Mouse (Mus musculus) lung, adult 18-20 months (tissue): ENCODE measurements at regions not wholly inside any gene's neighbourhood (a gene's known extent, or its start where the extent isn't known, plus 50 kb on each side); places are given as distances from the start of the nearest gene placed in this dataset.

Experiments
- DNase-seq, 2 experiments: peaks; one replicate each; pipeline ENCODE4 v3.0.0; 2022; ENCODE audit warnings: mixed read lengths in 2 of 2

DNA sequence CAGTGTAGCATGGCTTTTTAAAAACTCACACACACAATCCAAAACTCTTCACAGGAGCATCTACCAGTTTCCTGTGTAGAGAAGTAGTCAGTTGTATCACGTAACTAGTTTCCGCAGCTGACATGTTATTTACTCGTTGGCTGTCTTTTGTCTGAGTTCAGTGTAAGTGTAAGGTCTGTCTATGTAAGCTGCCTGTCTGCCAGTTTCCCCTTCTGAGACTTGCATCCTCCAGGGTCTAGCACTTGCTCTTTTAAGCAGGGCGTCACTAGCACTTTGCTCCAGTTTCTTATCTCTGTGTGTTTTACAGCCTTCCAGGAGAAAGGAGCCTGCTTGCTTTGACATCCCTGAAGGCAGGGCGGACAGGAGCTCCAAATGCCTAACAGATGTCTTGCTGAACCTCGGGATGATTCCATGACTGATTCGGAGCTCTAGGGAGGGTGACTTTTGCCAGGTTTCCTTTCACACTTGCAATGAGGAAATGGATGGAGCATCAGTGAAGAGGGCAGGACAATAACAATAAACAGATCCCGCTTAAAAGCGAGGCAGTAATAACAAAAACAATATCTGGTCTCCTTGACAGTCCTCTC is 131.2 kb upstream of the Osr1 start:
- peak; percentile 2 to 3 for DNase-seq

DNA sequence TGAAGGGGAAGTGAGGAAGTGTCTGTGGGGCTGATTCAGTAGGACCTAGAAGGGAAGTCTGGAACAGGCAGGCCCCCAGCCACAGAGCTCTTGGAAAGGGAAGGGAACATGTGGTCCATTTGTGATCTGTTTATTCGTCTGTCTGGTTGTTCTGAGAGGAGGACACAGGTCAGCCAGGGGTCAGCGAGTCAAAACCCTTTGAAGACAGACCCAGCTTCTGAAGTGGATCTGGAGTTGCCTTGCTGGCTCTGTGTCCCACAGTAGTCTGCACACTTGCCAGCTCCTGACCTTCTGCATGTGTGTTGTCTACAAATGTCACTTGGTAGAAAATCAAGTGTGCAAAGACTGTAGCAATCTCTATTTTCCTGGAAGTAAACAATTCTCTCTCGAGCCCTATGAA is 119.3 kb upstream of the Osr1 start:
- DNase-seq = peak; percentile 51 to 60

DNA sequence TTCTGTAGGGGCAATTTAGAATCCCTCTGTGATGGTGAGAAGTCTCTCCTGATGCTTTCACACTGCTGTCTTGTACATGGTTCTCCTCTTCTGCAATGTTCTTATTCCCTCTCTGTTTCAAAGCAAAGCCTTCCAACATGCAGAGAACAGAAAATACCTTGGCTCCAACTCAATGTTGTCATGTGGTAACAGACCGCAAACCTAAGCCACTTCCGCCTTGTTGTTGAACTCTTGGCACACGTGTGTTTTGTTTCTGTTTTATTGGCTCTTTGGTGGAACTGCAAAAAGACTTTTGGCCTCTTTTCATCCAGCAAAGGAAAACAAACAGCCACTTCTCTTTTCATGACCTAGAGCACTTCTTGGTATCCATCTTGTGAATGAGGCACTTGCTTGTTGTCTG is 109.7 kb upstream of the Osr1 start:
- DNase-seq = peak; percentile 4 to 14

DNA sequence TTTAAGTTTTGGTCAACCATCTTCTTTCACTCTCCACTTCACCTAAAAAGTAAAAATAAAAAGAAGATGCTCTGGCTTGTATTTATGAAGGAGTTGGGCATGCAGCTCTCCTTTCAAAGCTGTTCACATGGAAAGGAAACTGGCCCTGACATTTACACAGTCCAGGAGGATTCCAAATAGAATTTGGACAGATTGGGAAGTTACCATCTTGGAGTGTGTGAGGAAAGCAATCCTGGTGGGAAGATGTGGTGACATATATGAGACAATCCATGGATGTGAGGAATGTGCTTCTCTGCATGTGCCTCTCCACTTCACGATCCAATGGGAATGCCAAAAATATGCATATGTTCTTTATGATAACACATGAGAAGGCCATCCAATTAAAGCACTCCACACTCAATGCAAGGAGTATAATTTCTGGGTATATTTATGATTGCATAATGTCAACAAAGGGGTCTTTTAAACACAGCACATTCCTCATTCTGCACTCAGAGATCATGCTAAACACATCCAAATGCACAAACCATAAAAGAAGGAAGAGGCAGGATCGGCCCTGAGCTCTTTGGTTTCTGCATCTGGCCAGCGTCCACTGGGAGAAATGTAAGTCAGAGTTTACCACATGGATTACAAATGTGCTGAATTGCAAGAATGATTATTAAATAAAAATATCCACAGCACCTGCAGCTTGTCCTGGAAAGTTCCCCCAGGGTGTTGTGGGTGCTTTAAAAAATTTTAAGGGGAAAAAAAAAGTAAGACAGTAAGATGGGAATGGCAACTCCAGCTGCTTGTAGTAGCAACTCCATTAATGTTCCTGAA is 100.1 kb upstream of the Osr1 start:
- DNase-seq = no peak

DNA sequence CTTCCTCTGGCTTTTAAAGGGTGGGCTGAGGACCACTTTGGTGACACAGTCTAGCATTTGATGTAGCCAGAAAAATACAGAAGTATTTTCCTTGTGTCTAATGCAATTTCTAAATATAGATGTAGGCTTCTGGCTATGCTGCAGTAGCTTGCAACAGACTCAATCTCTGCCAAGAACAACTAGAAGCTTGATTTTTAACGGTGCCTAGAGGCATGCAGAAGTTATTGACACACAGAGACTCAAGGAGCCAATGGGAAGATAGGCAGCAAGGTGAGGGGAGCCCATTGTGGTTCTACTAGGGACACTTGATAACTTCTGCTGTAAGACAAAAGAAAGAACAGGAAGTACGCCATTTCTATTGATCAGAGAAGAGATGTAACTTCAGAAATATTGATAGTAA is 94.1 kb upstream of the Osr1 start:
- DNase-seq = no peak

DNA sequence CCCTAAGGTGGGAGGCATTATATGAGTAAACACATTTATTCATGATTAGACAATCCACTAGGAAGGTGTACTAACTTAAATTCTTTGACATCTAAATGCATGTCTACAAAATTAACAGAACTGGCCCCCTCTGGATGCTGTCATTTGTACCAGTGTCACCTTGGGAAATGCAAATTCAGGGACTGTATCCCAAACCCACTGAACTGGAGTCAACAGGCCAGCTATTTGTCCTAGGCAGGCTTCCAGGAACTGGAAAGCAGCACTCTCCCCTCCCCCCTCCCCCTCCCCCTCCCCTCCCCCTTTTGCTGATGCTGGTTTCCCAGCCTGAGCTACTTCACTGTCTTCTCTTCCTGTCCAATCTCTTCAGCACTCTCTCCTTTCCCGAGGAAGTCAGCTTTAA is 91.7 kb upstream of the Osr1 start:
- no peak for DNase-seq

DNA sequence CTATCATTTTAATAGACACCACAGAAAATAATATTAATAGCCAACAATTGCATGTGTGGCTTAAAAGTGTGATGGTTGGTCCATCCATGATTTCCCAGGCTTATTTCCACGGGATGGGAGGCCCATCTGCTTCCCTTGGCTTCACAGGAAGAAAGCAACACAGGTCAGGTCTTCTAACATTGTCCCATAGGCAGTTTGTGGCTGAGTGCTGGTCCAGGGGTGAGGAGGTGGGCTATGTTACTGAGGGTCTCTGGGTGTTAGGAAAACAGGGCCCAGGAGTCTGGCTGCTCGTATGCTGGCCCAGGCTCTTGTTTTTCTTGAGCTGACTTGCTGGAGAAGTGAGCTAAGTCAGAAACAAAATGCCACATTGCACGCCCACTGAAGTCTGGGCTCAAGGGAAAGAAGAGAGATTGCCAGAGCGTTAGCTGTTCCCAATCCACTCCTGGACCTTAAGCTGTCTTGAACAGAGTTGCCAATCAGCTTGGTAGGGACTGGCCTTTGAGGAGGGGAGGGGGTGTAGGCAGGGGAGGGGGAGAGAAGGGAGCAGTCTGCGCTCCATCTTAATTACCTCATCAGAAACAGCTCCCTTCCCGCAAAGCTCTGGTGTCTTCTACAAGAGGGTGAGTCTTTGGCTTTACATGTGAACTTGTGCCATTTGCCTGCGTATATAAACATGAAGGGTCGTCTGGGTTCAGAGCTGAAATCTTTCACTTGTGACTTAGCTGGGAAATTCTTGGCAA is 82.1 kb upstream of the Osr1 start:
- no peak for DNase-seq

DNA sequence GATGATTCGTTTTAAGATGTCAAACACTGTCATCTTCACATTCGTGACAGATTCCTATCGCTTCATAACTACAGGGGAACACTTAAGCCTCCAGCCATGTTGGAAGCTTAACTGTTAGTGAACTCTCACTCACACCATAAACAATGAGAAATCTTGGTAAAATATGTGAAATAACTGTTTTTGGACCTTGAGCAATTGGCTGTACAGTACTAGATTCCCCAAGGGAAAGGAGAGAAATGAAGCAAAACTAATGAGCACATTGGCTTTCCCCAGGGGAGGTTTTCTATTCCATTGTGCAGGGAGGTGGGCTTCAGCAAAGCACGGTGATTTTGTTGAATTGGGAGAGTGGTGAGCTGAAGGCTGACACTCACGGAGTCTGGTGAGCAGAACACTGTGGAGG is 56.0 kb upstream of the Osr1 start:
- DNase-seq = no peak

DNA sequence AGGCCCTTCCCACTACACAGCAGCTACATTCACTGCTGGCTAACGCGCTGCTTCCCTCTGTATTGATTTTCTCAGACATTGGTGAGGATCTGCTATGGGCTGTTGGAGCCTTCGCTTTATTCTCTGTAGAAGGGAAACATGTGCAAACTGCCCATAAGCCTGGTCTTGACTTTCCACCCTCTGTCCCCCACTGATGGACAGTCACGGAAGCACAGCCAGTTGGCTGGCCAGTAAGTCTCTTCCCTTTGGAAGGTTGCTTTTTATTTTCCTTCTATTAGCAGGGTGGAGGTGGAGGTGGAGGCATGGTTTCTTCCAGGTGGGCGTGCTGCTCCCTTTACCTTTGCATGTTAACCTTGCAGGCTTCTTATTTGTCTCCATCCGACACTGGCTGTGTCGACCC is 51.1 kb upstream of the Osr1 start:
- no peak for DNase-seq

DNA sequence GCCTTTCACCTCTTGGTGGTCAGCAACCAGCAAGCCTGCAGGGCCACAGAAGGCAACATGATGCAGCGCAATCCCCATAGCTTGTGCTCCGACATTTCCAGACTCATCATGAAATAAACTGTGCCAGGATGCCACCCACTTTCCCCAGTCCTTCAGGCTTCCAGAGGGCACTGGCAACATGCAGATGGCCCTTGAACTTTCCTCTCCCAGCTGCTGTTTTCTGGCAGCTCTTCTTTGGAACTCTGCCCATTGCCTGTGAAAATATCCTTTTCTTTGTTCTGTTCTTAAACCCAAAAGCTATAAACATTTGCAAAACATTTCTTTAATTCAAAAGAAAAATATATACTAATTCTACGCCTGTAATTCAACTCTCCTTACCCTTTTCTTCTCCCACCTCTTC is 50.6 kb upstream of the Osr1 start:
- no peak for DNase-seq
